Mouse (Mus musculus): ENCODE measurements around the gene Srpk1.

The Srpk1 gene

GRCm38 (mm10) chr17:28622300-28622759 is at the start of gene Srpk1:
Gene Srpk1 (minus strand): TSS chr17:28622709.
- DNase-seq = peak; percentile 96

- peak; percentile 10 for DNase-seq
Observed at GRCm38 (mm10) chr17:28659564-28659963, 37.1 kb upstream of the Srpk1 start.

GRCm38 (mm10) chr17:28657936-28658335 is 35.4 kb upstream of the Srpk1 start:
- peak; percentile 8 for DNase-seq

GRCm38 (mm10) chr17:28650268-28650667 is 27.8 kb upstream of the Srpk1 start:
- DNase-seq = no peak

- DNase-seq = peak; percentile 39
Observed at GRCm38 (mm10) chr17:28648607-28649370, 26.3 kb upstream of the Srpk1 start.

- no peak for DNase-seq
Observed at GRCm38 (mm10) chr17:28646221-28646620, 23.7 kb upstream of the Srpk1 start.

GRCm38 (mm10) chr17:28644112-28644511 is 21.6 kb upstream of the Srpk1 start:
- DNase-seq = no peak

GRCm38 (mm10) chr17:28643697-28644096 is 21.2 kb upstream of the Srpk1 start:
- DNase-seq = no peak

GRCm38 (mm10) chr17:28640113-28640512 is 17.6 kb upstream of the Srpk1 start:
- no peak for DNase-seq

- DNase-seq = peak; percentile 27
Observed at GRCm38 (mm10) chr17:28637711-28638690, 15.5 kb upstream of the Srpk1 start.

- DNase-seq = no peak
Observed at GRCm38 (mm10) chr17:28635842-28636241, 13.3 kb upstream of the Srpk1 start.

GRCm38 (mm10) chr17:28629125-28629524 is 6.6 kb upstream of the Srpk1 start:
- DNase-seq = no peak

- peak; percentile 53 for DNase-seq
Observed at GRCm38 (mm10) chr17:28628248-28629124, 6.0 kb upstream of the Srpk1 start.

GRCm38 (mm10) chr17:28626937-28627336 is 4.4 kb upstream of the Srpk1 start:
- DNase-seq = no peak

GRCm38 (mm10) chr17:28625327-28625726 is 2.8 kb upstream of the Srpk1 start:
- no peak for DNase-seq

GRCm38 (mm10) chr17:28624841-28625240 is 2.3 kb upstream of the Srpk1 start:
- DNase-seq = no peak

- DNase-seq = peak; percentile 77
Observed at GRCm38 (mm10) chr17:28621381-28622299, 869 bp downstream of the Srpk1 start.

GRCm38 (mm10) chr17:28618775-28619174 is 3.7 kb downstream of the Srpk1 start:
- DNase-seq = no peak

GRCm38 (mm10) chr17:28618124-28618523 is 4.4 kb downstream of the Srpk1 start:
- DNase-seq = no peak

GRCm38 (mm10) chr17:28617636-28618035 is 4.9 kb downstream of the Srpk1 start:
- DNase-seq = no peak

GRCm38 (mm10) chr17:28615332-28615731 is 7.2 kb downstream of the Srpk1 start:
- peak; percentile 27 for DNase-seq
